Mouse (Mus musculus) spleen, postnatal 4 days (tissue): Measurements from ENCODE around the gene Sphk2.

ENCODE experiments used
- DNase-seq, 2 experiments: peaks; one replicate each; pipeline ENCODE4 v3.0.0; 2022; ENCODE audit warnings: low spot score in 2 of 2

The Sphk2 gene

DNA sequence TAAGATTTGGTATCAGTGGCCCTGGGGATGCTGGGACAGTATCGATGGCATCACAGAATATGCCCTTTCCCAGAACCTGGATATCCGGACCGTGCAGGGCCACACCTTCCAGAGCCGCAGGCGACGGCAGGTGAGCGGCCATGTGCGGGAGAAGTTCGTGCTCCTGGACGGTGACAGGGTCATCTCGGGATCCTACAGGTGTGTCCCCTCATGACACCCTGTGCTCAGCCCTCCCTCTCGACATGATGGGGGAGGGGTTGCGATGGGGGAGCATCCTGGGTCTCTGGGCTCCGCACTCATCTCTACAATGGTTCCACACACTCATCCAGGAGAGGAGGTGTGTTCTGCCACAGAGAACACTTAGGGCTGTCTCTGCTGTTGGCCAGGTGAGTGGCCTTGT, 6.0 kb upstream of the Sphk2 start:
- DNase-seq: no peak

DNA sequence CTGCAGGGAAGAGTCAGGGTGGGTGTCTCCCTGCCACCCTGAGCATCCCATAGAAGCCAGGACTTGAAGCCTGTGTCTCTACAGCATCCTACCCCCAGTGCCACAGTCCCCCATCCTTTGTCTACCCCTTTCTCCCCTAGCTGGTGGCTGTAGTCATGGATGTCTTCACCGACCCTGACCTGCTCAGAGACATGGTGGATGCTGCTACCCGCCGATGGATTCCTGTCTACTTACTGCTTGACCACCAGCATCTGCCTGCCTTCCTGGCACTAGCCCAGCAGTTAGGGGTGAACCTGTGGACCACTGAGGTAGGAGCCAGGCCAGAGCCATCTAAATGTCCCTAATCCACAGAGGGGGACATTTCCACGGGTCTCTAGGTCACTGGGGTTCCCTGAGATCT, 5.5 kb upstream of the Sphk2 start:
- no peak for DNase-seq

DNA sequence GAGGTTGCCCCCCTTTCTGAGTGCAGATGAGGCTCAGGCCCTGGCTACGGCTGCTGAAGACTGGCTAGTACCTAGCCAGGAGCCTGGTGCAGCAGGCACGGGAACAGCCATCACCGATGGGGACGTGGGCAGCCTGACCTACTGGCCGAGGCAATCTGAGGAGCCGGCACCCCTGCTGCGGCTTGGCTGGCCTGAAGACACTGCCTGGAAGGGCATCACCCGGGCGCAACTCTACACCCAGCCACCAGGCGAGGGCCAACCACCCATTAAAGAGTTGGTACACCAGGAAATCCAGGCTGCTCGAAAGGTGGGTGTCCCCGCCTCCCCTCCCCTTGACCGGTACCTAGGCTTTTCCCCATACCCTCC, 4.5 kb upstream of the Sphk2 start:
- no peak for DNase-seq

DNA sequence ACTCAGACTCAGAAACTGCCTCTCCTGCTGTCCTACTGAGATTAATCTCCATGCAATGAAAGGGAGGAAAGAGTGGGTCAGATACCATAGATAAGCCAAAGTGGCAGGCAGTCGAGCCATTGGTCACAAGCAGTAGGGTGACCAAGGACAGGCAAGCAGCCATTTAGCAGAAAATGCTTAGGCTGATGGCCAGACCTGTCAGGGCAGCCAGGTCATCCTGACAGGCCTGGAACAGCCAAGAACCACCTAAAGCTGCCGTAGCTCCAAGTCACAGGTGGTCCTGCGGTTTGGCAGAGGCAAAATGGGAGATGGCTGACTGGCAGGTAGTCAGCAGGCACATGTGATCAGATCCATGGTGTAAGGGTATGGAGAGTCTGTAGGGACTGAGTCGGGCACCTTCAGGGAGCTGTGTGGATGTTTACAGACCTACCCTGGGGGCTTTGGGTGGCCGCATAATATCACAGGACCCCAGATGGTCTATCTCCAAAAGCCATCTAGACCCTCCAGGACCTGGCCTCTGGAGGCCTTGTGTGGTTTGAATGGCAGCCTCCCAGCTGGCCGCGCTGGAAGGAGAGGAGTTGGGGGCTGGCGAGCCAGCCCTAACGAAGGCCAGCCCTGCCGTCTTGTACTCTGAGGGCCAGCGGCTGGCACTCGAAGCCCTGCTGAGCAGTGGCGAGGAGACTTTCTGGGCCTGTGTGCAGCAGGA, 4.0 kb upstream of the Sphk2 start:
- no peak for DNase-seq

DNA sequence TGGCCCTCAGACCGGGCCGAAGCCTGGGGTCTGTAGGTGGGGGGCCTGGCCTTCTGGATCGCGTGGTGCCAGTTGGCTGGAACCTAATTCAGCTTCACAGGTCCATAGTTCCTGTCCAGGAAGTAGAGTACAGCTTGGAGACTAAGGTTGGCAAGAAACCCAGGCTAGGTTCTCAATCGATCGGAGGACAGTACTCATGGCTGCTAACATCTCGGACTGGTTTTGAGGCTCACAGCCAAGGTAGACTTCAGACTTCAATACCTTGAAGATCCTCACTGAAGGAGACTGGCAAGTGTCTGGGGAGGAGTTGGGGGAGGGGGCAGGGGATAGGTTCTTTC, 3.4 kb upstream of the Sphk2 start:
- no peak for DNase-seq

DNA sequence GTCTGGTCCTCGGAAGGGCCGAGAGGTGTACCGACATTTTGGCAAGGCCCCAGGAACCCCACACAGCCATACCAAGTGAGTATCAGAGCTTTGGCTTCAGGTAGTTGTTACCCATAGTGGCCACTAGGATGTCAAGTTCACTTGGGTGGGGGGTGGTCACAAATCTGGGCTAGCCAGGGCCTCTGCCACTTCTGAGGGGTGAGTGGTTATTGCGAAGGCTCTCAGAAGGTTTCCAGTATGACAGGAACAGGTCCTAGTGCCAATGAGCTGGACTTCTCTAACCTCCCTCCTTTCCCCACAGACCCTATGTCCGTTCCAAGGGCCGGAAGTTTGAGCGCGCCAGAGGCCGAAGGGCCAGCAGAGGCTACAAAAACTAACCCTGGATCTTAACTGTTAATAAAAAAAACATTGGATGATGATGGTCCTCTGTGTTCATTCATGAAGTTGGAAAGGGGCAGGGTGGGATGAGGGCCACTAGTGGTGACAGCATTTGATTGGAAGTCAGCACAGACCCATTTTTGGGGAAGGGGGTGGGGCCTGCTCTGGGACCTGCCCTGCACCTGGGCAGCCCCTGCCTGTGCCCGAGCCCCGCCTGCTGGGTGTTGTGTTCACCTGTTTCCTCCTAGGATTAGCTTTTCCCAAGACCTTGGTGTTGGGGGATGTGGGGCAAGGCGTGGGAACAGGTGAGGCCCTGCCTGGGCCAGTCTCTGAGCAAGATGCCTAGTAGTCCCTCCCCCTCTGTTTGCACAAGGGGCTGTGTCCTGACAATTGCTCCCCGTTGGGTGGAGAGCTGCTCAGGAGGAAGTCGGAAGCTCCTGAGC, 2.8 kb upstream of the Sphk2 start, which contains the start of gene Fam83e:
Gene Fam83e, plus strand, starts transcription at position 800 of the 821 bp plus-strand sequence.
- DNase-seq: peak in 1 of 2 experiments; percentile 13

DNA sequence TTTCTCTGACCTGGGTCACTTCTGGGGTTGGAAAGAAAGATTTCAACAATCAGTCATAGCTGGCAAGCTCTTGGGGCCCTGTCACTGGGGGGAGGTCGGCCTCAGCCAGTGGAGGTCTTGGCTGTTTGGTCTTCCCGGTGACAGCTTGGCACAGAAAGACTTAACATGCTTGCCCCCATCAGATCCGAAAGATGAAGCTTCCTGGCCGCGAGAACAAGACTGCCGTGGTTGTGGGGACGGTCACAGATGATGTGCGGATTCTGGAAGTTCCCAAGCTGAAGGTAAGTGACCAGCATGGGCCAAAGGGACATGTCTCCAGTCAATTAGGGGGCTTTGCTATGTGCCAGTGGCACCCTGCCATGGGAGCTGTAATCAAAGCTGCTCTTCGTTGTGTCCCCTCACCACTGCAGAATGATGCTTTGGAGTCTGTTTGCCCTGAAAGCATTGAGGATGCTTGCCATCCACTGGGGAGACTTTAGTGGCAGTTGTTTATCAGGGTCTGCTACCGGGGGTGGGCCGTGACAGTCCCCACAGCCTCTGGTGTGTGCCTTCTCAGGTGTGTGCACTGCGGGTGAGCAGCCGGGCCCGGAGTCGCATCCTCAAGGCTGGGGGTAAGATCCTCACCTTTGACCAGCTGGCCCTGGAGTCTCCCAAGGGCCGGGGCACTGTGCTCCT, 2.1 kb upstream of the Sphk2 start:
- peak in 1 of 2 experiments; percentile 10 for DNase-seq

DNA sequence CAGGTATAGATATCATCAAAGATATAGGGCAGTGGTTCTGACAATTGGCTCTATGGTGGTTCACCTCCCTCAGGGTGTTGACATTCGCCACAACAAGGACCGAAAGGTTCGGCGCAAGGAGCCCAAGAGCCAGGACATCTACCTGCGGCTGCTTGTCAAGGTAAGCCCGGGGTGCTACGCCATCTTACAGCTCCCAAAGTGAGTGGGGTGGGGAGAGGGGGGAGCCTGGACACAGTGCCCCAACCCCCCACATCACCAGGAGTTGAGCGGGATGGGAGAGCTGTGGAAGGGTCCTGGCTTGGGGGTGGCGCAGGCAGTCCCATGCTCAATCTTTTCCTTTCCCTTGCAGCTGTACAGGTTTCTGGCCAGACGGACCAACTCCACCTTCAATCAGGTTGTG, 1.4 kb upstream of the Sphk2 start:
- peak in 1 of 2 experiments; percentile 13 for DNase-seq

DNA sequence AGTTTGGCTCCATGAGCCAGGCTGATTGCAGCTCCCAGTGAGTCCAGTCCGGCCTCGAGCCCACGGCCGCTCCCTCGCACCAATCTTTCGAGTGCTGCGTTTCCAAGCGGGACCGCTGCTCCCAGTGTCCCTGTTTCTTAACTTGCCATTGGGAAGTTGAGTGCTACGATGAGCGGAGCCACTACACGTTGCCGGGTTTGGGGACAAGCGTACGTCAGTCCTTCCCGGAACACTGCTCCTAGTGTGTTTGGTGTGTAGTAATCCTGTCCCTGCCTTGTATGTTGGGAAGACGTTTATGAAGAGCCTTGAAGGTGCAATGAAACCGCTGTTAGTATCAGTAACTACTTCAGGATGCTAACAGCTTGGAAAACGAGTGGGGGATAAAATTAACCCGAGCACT, 529 bp upstream of the Sphk2 start:
- peak in 1 of 2 experiments; percentile 30 for DNase-seq

DNA sequence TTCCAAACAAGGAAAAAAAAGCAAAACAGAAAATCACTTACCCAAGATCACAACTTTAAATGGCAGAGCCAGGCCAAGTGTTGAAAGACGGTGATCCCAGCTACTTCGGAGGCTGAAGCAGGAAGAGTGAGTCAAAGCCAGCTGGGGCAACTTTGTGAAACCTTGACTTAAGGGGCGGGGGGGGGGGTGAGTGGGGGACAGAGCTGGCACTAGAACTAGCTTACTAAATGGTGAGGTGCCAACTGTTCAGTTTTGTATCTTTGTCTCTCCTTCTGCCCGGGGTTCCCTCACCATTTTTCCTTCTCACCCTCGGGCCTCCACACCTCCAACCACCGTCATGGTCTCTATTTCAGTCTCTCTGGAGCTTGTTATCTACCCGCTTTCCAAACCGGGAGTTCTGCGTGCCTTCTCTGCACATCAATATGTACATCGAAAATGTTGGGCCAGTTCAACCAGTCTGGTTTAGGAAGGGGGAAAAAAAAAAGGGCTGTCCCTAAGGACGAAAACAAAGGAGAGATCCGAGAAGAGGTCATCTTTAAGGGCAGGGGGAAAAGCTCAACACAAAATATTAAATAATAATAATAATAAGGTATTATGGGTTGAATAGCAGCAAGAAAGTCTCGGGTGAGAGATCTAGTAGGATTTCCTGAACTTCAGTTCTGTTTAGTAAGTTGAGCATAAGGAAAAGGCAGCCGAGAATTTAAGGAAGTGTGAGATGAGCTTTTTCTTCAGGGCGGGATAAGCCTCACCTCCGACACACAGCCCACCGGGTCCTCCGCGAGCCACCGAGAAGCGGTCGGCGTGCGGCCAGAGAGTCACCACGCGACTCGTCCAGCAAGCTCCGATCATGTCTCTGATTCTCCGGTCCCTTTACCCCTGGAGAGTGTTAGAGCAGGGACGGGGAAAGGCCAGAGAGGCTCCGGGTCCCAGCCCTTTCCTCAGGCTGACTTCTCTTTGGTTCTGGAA, 567 bp downstream of the Sphk2 start:
- no peak for DNase-seq

DNA sequence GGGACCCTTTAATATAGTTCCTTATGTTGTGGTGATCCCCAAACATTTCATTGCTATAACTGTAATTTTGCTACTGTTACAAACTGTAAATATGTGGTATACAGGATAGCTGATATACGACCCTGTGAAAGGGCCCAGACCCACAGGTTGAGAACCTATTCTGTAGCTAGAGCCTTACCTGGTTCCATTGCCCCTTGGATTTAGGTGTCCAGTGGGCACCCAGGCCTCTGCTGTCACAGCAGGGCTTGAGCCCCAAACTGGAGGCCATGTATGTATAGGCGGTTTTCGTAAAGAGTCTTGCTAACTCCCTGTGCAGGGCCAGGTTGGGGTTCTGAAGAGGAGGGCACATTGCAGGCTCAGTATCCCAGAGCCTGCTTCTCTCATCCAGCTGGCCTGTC, 1.3 kb downstream of the Sphk2 start:
- no peak for DNase-seq

DNA sequence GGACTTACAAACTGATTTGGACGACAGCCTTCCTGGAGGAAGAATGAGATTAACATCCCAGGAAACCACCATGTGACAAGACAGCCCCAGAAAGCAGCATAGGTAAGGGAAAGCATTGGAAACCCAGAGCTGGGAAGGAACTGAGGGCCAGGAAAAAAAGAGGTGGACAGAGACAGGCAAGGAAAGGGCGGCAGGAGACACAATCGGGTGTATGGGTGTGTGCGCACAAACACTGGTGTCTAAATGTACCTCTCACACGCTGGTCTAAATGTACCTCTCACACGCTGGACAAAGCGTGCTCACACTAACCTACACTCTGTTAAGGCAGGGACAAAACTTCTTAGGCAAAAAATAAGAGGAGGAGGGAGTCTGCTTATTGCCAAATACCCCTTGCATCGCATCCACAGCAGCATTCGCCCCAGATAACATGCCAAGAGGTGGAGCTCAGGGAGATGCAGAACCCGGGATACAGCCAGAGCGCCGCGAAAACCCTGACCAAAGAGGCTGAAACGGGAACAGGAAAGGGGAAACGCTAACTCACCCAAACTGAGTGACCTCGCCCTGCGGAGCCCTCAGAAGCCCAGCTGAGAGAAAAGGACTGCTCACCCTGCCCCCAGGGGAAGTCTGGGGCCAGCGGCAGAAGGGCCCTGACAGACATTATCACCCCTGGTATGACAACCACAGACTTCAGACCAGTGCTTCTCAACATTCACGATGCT, 1.9 kb downstream of the Sphk2 start:
- DNase-seq: peak in 1 of 2 experiments; percentile 14

DNA sequence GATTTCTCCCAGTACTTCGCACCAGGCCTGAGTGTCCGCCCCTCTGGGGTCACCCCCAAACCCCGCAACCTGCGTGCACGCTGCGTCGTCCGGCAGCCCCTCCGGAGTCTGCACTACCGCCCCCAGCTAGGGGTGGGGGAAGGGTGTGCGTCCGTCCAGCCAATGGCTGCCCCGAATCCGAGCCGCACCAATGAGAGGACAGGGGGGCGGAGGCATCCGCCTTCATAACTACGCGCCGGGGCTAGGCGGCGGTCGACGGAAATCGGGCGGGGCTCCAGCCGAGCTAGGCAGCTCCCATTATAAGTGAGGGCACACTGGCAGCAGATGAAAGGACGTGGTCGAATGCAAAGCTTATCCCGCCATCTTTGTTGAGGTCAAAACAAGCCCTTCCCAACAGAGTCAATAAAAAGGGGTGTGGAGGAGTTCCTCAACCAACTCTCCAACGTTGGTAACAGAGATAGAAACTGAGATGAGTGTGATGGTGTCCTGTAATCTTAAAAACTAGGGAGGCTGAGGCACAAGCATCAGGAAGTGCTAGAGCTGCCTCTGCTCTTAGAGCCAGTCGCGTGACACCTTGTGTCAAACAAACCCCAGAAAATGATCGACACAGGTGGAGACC, 2.6 kb downstream of the Sphk2 start, which contains the start of gene Rpl18:
Gene Rpl18, plus strand, starts transcription at position 368 of the 619 bp plus-strand sequence.
- DNase-seq: peak; percentile 95 to 96

DNA sequence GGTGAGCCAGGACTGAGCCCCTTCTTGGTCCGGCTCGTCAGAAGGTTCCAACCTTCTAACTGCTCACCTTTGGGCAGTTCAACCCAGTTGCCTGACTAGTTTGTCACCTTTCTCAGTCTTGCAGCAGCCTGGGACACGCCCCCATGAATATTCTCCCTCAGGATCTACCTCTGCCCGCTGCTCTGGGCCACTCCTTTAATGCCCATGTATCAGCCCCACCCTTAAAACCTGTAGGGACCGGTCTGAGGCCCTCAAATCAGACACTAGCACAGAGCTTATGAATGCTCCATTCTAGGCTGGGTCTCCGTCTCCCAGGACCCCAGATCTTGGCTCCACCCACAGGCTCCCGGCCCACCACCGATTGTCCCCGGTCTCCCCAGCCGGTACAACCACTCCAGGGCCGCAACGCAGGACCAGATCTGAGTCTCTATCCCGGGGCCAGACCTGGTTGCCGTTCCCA, 3.1 kb downstream of the Sphk2 start:
- DNase-seq: no peak

DNA sequence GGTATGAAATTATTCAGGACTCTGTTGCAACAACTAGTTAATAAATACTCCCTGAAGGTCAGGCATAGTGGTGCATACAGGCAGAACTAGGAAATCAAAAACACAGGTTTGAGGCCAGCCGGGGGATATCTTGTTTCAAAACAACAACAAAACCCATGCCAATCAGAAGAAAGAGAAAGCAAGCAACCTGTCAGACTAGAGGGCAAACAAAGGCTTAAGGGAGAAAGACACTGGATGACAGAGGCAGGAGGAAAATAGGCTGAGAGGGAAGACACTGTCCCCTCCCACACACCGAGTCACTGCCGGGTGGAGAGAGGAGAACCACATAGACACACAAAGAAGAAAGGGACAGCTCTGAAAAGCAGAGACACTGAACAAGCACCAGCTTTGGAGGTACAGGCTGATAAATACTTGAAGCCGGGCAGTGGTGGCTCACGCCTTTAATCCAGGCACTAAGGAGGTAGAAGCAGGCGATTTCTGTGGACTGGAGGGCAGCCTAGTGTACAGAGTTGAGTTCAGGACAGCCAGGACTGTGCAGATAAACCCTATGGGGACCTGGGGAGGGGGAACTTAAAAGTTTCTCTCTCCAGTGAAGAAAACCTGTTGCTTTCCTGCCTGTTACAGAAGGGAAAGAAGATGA, 3.8 kb downstream of the Sphk2 start:
- DNase-seq: no peak

DNA sequence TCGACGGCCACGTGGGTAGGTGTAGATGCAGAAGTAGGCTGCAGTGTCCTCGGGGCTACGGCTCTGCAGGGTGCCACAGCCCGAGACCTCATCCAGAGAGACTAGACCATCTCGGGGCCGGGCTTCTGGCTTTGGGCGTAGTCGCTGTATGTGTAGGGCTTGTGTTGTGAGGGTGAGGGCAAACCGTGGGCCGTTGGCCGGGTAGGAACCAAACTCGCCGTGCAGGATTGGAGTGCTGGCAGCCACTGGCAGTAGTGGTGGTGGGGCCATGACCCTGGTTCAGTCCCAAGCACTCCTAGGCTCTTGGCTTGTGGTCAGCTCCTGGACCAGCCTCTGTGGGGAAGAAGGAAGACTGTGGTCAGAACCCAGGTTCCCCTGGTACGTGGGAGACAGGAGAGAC, 4.4 kb downstream of the Sphk2 start:
- DNase-seq: no peak

DNA sequence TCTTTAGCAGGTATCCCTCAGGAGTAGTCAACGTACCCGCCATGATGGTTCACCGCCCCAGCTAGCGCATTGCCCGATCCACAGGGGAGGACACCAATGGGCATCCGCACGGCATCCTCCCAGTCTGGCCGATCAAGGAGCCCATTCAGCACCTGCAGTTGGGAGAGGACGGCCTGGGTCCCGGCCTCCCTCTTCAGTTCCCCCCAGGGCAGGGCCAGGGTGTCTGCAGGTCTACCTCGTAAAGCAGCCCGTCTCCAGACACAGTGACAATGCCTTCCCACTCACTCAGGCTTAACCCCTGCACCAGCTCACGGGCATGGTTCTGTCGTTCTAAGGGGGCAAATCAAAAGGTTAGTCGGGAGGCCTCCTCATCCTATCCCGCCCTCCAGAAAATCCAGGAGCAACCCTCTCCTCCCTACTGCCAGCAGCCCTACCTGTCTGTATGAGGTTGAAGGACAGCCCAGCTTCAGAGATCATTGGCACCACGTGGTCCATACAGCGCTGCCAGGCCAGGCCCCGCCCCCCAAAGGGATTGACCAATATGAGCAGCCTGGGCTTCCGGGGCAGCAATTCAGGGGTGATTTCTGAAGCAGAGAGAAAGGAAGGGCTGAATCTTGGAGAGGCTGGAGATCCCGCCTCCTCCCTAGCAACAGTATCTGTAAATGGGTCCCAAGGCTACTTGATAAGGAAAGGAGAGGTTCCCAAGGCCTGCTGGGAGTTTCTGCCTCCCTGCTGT, 5.6 kb downstream of the Sphk2 start:
- DNase-seq: no peak

DNA sequence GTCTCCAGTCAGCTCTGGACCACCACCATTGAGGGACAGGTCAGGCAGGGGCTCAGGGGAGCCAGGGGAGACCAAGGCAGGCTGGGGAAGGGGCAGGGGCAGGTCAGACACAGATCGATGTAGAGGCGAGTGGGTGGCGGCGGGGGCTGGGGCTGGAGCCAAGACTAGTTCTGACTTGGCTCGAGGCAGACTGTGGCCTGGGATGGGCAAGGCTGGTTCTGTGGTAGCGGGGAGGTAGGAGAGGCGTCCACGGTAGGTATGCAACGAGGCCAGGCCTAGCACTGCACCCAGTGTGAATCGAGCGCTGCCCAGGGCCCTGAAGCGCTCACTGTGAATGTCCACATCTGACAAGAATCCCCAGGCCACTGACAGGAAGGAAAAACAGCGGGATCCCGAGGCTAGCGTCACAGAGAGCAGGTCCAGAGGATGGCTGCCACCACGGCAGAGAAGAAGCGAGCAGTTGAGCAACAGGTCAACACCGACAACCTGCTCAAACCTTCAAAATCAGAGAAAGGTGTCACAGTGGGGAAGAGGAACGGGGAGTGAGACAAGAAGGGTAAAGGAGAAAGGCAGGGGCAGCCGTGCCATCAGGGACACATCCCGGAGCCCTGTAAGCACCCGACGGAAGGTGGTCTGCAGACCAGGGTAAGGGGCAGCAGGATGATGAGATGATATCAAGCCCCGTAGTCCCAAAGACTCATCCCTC, 6.3 kb downstream of the Sphk2 start:
- DNase-seq: no peak
